Mouse (Mus musculus) stomach, embryonic 16.5 days (tissue): ENCODE data around the gene Rrp1. TPM values are rescaled to one million over a fixed set of nuclear protein-coding genes. Genes with fewer than 3 reads are reported as not detected.
A peak's percentile ranks its signal among the peaks of the same experiment; 100 is the strongest.

ENCODE experiments used
- ATAC-seq: fragments of 200-750 bp; cut with Nextera tagmentation; 2 replicates; pipeline ENCODE4 v1.8.0; 2017; ENCODE audit warnings: moderate number of reproducible peaks, moderate TSS enrichment; ENCODE audit not compliant: insufficient read depth, low FRiP score
- H3K27ac ChIP-seq: fragments of 300-500 bp; sonication (generic); 2 replicates; pipeline ENCODE4 v1.5.1; 2014; ENCODE audit warnings: low read length
- H3K27me3 ChIP-seq: fragments of 300-500 bp; sonication (generic); 2 replicates; pipeline ENCODE4 v1.6.1; 2014; ENCODE audit warnings: low read length, control low read depth, mixed read lengths; ENCODE audit not compliant: control insufficient read depth, insufficient read depth
- H3K36me3 ChIP-seq: fragments of 300-500 bp; sonication (generic); 2 replicates; pipeline ENCODE4 v1.6.1; 2014; ENCODE audit warnings: low read length; ENCODE audit not compliant: control insufficient read depth, insufficient read depth
- H3K4me1 ChIP-seq: fragments of 300-500 bp; sonication (generic); 2 replicates; pipeline ENCODE4 v1.6.1; 2014; ENCODE audit warnings: low read length, control low read depth, mixed read lengths; ENCODE audit not compliant: control insufficient read depth, insufficient read depth
- H3K4me2 ChIP-seq: fragments of 300-500 bp; sonication (generic); 2 replicates; pipeline ENCODE4 v1.6.1; 2014; ENCODE audit warnings: low read depth, low read length, mixed read lengths
- H3K4me3 ChIP-seq: fragments of 300-500 bp; sonication (generic); replicated peaks from 2 replicates; pipeline ENCODE4 v1.5.1; 2014; ENCODE audit warnings: mild to moderate bottlenecking, low read length
- H3K9ac ChIP-seq: fragments of 300-500 bp; sonication (generic); 2 replicates; pipeline ENCODE4 v1.6.1; 2014; ENCODE audit warnings: low read length
- H3K9me3 ChIP-seq: fragments of 300-500 bp; sonication (generic); replicated peaks from 2 replicates; pipeline ENCODE4 v1.6.1; 2016; ENCODE audit warnings: low read length, control low read depth; ENCODE audit not compliant: control insufficient read depth
- WGBS: fragments of 180-500 bp; shearing (Covaris S2); extraction: QIAGEN DNeasy Blood & Tissue Kit; methylation state at CpG from one replicate; pipeline ENCODE4 v1.1.7; 2014; 5-methylcytosine and 5-hydroxymethylcytosine counted together
- polyA plus RNA-seq: library from polyadenylated mRNA; unstranded; fragments of >200 nt; fragmentation: Nextera tagmentation; extraction: Ambion mirVana; gene quantifications from 2 replicates; pipeline ENCODE4 v1.2.1, GENCODE M21; 2015

Gene Rrp1
- polyA plus RNA-seq, 1 experiment from 2014 or later = 242 TPM

DNA sequence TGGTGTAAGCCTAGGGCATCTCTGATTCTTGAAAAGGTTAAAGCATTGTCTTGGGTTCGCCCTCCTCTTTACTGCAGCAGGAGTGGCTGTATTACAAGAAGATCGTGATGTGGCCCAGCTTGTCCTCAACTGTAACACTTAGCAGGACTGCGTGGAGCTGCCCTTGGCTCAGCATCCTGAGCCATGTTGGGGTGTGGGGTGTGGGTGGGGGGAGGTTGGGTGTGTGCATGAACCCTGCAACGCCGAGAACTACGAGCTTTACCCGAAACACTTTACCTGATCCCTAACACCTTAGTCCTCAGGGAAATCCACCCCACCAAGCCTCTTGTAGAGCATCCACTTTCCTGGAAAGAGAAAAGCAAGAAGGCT, 293 bp upstream of the Rrp1 start:
- peak; percentile 18; the same call in 1 of the 2 replicates for ATAC-seq
- H3K36me3 ChIP-seq = 0 out of 2 replicates have a peak, but pooled peaks cover 6% of the 10 kb centered on the region
- H3K9me3 ChIP-seq = no peaks in the 10 kb centered on the region
- no peaks in the 10 kb centered on the region for H3K27me3 ChIP-seq
- peak overlapping the region; percentile 92 for H3K9ac ChIP-seq
- H3K27ac ChIP-seq = no peak overlapping the region
- 34% methylated on average over 7 of the region's 7 CpGs for WGBS
- peaks cover 13% of the 10 kb centered on the region; the same call in 1 of the 2 replicates for H3K4me1 ChIP-seq
- peak overlapping the region; percentile 100 for H3K4me3 ChIP-seq
- peak overlapping the region; percentile 85 for H3K4me2 ChIP-seq

DNA sequence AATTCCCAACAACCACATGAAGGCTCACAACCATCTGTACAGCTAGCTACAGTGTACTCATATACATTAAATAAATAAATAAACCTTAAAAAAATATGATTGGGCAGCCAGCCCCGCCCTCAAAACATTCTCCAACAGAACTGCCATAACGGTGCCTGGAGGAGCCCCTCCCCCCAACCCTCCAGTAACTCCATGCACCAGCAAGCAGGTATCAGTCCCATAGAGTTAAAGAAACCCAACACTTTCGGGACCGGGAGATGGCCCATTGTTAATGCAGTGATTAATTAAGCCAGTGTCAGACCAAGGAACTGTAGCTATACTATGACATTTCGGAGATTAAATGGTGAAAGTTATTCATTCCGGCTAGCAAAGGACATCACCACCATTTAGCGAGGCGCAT, 992 bp downstream of the Rrp1 start:
- Histone ChIP-seq H3K4me3 (peak overlapping the region; percentile 100), H3K27me3 (no peaks in the 10 kb centered on the region), H3K36me3 (peaks cover 13% of the 10 kb centered on the region; the same call in 1 of the 2 replicates), H3K4me1 (peaks cover 13% of the 10 kb centered on the region; the same call in 1 of the 2 replicates), H3K4me2 (peak overlapping the region; percentile 85), H3K27ac (no peak overlapping the region), H3K9me3 (no peaks in the 10 kb centered on the region), H3K9ac (peak overlapping the region; percentile 92)
- ATAC-seq = no peak
- 11% methylated on average over 8 of the region's 8 CpGs for WGBS

DNA sequence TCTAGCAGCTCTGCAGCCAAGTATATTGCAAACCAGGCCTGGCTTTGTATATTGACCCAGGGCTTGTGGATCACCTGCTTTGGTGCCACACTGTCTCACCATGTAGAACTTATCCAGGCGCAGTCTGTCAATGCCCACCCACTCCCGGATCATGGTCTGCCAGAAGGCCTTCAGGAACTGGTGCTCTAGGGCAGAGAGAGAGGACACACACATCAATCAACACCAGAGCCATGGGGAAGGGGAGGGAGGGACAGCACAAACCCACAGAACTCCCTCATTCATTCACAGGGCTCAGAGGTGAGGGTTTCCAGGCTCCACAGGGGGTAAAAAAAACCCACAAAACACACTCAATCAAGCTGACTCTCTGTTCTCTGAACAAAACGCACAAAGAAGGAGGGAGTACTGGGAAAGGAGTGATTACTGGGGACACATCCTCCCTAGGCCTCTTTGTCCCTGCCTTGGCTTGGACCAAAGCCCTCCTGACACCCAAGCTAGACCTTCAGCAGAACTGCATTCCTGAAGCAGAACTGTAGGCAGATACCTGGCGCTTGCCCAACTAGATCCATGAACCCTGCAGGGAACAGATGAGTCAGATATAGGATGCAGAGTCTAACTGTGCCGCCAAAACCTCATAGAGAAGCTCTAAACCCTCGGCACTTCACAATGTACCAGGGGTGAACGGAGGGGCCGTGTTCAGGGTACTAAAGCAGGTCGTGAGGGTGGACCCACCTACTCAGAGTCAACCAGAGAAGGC, 3.6 kb downstream of the Rrp1 start:
- WGBS = 87% methylated on average over 9 of the region's 9 CpGs
- no peak for ATAC-seq
- peaks cover 26% of the 10 kb centered on the region; the same call in 1 of the 2 replicates for H3K36me3 ChIP-seq

DNA sequence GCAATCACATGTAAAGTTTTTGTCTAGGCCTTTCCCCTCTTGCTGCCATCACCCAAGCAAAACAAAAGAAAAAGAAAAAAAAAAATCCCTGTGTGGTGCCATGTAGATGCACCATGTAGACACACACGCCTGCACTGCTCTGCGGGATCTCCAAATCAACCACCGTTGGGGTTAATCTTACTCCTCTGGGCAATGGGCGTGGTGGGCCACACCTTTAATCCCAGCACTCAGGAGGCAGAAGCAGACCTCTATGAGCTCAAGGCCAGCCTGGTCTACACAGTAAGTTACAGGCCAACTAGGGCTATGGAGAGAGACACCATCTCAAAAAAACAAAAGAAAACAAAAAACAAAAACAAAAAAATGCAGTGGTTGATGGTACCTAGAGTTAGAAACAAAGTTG, 5.7 kb downstream of the Rrp1 start:
- Histone ChIP-seq H3K4me3 (no peak overlapping the region), H3K36me3 (peaks cover 37% of the 10 kb centered on the region; the same call in 1 of the 2 replicates), H3K9me3 (no peaks in the 10 kb centered on the region), H3K9ac (no peak overlapping the region), H3K27ac (no peak overlapping the region), H3K4me1 (peaks cover 7% of the 10 kb centered on the region; the same call in 1 of the 2 replicates), H3K27me3 (no peaks in the 10 kb centered on the region), H3K4me2 (no peak overlapping the region)
- 93% methylated on average over 4 of the region's 4 CpGs for WGBS
- no peak for ATAC-seq

More for the DNA sequence above, 3.6 kb downstream of the Rrp1 start:
- H3K9me3 ChIP-seq = no peaks in the 10 kb centered on the region
- no peaks in the 10 kb centered on the region for H3K27me3 ChIP-seq
- no peak overlapping the region for H3K4me3 ChIP-seq
- H3K4me1 ChIP-seq = peaks cover 13% of the 10 kb centered on the region; the same call in 1 of the 2 replicates
- no peak overlapping the region for H3K4me2 ChIP-seq
- no peak overlapping the region for H3K27ac ChIP-seq
- no peak overlapping the region for H3K9ac ChIP-seq

GRCm38 (mm10) chr10:78406152-78406551, 6.7 kb downstream of the Rrp1 start:
- H3K4me3 ChIP-seq = no peak overlapping the region

DNA sequence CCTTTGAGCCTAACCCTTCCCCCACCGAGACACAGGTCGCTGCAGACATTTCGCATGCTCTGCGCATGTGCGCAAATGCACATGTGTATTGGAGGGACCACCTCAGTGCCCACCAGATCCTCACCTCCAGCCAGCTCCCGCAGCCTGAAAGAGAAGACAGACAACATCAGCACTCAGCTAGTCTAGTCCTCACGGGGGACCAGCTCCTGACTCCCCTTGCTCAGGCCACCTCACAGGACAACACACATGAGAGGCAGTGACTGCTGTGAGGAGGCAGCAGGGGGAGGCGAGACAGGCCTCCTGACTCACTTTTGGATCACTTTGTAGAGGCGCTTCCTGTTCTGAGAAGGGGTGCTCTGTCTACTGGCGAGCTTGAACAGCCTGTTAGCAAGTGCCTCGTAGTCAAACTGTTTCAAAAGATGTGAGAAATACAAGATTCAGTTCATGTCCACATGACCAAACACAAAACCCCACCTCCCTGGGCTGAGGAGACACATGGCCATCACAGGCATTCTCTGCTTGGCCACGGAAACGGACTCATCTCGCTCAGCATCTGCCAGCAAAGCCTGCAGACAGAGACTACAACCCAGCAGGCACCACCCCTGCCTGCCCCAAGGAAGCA, 10.4 kb downstream of the Rrp1 start:
- Histone ChIP-seq H3K9me3 (no peaks in the 10 kb centered on the region; the same call in 1 of the 2 replicates), H3K4me2 (no peak overlapping the region), H3K27ac (no peak overlapping the region), H3K27me3 (no peaks in the 10 kb centered on the region), H3K9ac (no peak overlapping the region), H3K4me3 (no peak overlapping the region), H3K36me3 (peaks cover 37% of the 10 kb centered on the region), H3K4me1 (no peaks in the 10 kb centered on the region)
- no peak for ATAC-seq
- 92% methylated on average over 14 of the region's 14 CpGs for WGBS

More at GRCm38 (mm10) chr10:78406152-78406551, 6.7 kb downstream of the Rrp1 start:
- Histone ChIP-seq H3K4me1 (no peaks in the 10 kb centered on the region; the same call in 1 of the 2 replicates), H3K9me3 (no peaks in the 10 kb centered on the region), H3K27me3 (no peaks in the 10 kb centered on the region), H3K4me2 (no peak overlapping the region), H3K36me3 (peaks cover 42% of the 10 kb centered on the region), H3K9ac (no peak overlapping the region), H3K27ac (no peak overlapping the region)
- ATAC-seq = no peak
- 82% methylated on average over 6 of the region's 6 CpGs for WGBS

DNA sequence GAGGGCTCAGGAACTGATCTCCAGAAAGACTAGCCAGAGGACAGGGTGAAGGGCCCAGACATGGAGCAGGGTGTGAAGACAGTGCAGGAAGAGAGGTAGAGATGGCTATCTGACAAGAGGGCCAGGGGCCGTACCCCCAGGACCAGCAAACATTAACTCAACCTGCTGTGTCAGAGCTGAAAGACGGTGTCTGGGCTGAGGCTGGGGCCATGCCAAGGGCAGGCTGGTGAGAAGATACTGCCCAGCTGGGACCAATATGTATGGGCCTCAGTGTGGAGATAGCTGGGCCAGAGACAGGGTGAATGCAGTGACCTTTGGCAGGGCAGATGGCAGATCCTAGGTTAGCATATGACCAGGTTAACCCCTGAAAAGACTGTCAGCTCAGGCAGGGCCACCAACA, 11.7 kb downstream of the Rrp1 start:
- 83% methylated on average over 2 of the region's 2 CpGs for WGBS
- H3K36me3 ChIP-seq = peaks cover 29% of the 10 kb centered on the region

DNA sequence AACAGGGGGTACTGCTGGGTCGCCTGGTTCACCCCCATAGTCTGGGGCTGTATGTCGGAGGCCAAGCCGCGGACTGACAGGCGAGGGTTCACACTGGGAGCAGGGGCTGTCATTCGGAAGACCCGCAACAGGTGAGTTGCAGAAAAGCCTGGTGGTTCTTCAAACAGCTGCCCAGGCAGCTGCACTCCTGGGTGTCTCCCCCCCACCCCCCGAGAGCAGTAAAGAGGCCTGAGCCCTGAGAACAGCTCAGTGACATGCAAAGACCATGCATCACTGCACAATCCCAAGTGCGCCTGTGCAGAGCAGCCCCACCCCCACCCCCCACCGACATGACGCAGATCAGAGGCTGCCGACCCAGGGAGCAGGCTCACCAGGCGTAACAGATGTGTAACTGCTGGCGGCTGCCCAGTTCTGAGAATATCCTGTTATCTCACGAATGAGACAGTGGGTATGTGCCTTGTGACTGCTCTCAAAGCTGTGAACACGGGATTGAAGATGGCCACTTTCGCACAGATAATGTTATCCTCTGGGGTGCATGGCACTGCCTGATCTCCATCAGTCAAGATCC, 13.7 kb downstream of the Rrp1 start:
- ATAC-seq = peak; percentile 36; the same call in 1 of the 2 replicates
- Histone ChIP-seq H3K36me3 (peaks cover 20% of the 10 kb centered on the region), H3K27ac (no peak overlapping the region), H3K27me3 (no peaks in the 10 kb centered on the region), H3K9me3 (no peaks in the 10 kb centered on the region; the same call in 1 of the 2 replicates), H3K9ac (no peak overlapping the region), H3K4me3 (no peak overlapping the region), H3K4me2 (no peak overlapping the region), H3K4me1 (no peaks in the 10 kb centered on the region)
- WGBS = 49% methylated on average over 17 of the region's 17 CpGs

More for the DNA sequence above, 11.7 kb downstream of the Rrp1 start:
- Histone ChIP-seq H3K9ac (no peak overlapping the region), H3K4me1 (no peaks in the 10 kb centered on the region), H3K27ac (no peak overlapping the region), H3K4me2 (no peak overlapping the region), H3K9me3 (no peaks in the 10 kb centered on the region; the same call in 1 of the 2 replicates), H3K27me3 (no peaks in the 10 kb centered on the region), H3K4me3 (no peak overlapping the region)
- no peak for ATAC-seq

- Histone ChIP-seq H3K4me2 (no peak overlapping the region), H3K4me1 (no peaks in the 10 kb centered on the region), H3K4me3 (no peak overlapping the region), H3K27me3 (peaks cover 4% of the 10 kb centered on the region), H3K9ac (no peak overlapping the region), H3K9me3 (no peaks in the 10 kb centered on the region; the same call in 1 of the 2 replicates), H3K36me3 (peaks cover 8% of the 10 kb centered on the region), H3K27ac (no peak overlapping the region)
- WGBS = 39% methylated on average over 4 of the region's 4 CpGs
- ATAC-seq = no peak
These were observed 16.3 kb downstream of the Rrp1 start for GRCm38 (mm10) chr10:78396625-78396885.
